Mouse (Mus musculus) CD4-positive, CD25-positive, alpha-beta regulatory T cell (primary cell): ENCODE measurements around the gene Copa. TPM values are rescaled to one million over a fixed set of nuclear protein-coding genes. Genes with fewer than 3 reads are reported as not detected.

ENCODE experiments used
- polyA plus RNA-seq: library from polyadenylated mRNA; unstranded; fragments of 100-300 nt; shearing (Covaris generic); gene quantifications from one replicate; pipeline ENCODE4 v1.2.1, GENCODE M21; 2017

Copa gene
- polyA plus RNA-seq: 220 TPM

DNA sequence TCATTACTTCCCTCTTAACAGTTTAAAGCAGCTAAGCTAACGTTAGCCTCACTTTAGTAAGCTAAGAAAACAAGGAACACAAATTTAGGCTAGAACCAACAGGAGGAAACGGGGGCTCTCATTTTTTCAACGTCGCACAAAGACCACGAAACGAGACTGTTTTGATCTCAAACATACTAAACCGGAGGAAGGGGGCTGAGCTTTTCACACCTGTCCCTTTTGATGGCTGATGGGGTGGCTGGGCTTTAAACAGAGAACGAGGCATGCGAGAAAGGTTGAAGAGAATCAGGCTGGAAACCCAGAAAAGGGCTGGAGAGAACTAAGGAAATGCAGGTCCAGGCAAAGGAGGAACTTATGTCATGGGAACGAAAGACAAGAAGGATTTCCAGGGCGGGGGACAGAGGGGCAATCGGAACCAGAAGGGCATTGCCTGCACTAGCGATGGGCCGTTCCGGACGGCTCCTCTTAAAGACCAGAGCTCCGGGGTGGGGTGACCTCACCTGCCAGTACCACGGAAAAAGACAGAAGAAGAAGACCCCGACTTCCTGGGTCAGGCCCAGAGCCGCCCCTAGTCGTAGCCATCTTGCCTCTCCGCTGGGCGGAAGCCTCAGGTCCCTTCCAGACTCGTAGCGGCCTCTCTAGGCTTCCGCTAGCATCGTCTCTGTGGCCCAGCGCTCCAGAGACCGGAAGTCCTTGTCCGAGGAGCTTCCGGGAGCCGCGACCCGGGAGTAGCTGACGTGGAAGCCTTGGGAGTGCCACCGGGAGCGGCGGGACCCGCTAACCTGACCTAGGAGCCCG, at the start of gene Copa, which contains the start of gene Ncstn:
Copa (plus strand) TSS at position 429 of the 798 bp plus-strand sequence.
Ncstn (minus strand) TSS at position 695 of the 798 bp plus-strand sequence.

DNA sequence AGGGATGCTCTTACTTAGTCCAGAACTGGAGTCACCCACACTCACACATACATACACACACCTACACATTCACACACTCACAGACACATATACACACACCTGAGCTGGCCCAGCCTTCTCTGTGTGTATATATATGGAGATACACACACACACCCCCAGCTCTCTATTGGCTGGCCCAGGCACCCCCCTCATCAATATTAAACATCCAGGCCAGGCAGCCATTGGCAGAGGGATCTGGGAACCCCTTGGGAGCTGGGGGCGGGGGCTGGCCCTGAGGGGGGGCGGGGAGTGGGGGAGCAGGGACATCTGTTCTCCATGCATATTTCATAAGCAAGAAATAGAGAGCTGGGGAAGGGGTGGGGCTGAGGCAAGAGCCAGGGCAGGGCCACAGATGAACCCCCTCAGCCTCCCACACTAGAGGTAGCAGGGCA, 24.8 kb upstream of the Copa start, which contains the start of gene Nhlh1:
Nhlh1 (minus strand) TSS at position 83 of the 431 bp plus-strand sequence.

DNA sequence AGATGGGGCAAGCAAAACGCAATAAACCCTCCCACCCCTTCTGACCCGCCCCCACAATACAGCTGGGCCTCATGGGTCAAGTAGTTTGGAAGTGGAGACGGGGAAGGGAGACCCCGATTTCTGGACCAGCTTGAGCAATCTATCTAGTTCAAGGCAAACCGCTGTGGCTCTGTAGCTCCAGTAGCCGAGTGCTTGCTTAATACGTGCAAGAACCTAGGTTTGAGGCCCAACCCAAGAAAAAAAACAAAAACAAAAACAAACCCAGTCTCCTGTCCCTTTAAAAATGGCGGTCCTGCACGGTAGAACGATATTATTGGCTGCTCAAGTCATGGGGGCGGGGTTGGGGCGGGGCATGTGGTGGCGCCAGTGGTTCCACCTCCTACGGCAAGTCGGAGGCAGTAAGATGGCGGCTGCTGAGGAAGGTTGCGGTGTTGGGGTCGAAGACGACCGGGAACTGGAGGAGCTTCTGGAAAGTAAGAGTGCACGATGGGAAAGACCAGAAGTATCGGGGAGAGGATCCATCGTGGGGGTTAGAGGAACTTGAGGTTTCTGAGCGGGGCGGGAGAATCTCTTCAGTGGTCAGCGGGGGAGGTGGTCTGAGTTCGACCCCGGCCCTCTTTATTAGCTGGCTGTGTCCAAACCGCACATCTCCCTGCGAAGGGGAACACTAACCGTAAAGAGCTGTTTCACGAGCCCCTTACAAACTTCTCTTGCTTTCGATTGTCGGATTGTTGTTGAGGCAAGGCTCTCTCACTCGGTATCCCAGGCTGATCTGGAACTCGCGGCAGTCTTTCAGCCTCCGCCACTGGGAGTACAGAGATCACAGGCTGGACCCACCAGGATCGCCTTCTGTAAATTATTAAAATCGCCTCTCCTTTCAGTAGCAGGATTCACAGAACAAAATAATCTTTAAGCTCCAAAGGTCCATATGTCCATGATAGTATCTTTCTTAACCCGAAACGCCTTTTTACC, 44.3 kb downstream of the Copa start, which contains the start of gene Pex19:
Pex19 (plus strand) TSS at position 380 of the 972 bp plus-strand sequence.

DNA sequence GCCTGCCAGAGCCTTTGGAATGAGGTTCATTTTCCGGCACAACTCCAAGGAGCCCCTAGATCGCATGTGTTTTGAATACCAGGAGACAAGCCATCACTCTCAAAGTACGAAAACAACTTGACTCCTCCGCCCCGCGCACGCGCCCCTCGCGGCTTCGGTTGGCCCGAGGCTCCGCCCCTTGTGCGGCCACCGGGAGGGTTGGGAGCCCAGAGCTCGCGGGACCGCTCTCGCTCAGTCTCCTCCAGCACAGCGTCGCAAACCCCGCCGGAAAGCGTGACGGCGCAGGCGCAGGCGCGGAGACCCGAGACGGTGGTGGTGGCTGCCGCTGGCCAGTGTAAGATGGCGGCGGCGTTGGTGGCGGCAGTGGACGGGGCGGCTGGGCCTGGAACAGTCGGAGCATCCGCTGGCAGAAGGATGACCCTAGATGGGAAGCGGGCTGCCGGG, 65.5 kb downstream of the Copa start, which contains the start of gene Dcaf8:
Dcaf8 (plus strand) TSS at position 250 of the 444 bp plus-strand sequence.

Other genes with a start within 250 kb of the Copa start
- gene Cd84, start 242.8 kb upstream of the Copa start, polyA plus RNA-seq: 122 TPM
- 0.71 TPM for gene Gm10521, start 186.9 kb upstream of the Copa start, polyA plus RNA-seq
- gene Slamf6, start 165.0 kb upstream of the Copa start, polyA plus RNA-seq: 358 TPM
- gene Vangl2, start 54.1 kb upstream of the Copa start, polyA plus RNA-seq: 2.5 TPM
- not detected for gene Nhlh1, start 25.0 kb upstream of the Copa start, polyA plus RNA-seq
- 125 TPM for gene Ncstn, start 266 bp downstream of the Copa start, polyA plus RNA-seq
- gene Pex19, start 44.2 kb downstream of the Copa start, polyA plus RNA-seq: 62.8 TPM
- 154 TPM for gene Dcaf8, start 65.6 kb downstream of the Copa start, polyA plus RNA-seq
- gene Pea15a, start 124.3 kb downstream of the Copa start, polyA plus RNA-seq: 71.5 TPM
- not detected for gene Casq1, start 137.3 kb downstream of the Copa start, polyA plus RNA-seq
- not detected for gene Atp1a4, start 175.9 kb downstream of the Copa start, polyA plus RNA-seq
- 30.5 TPM for gene Igsf8, start 179.1 kb downstream of the Copa start, polyA plus RNA-seq
- gene Atp1a2, start 215.5 kb downstream of the Copa start, polyA plus RNA-seq: 0.77 TPM
- gene Kcnj9, start 246.8 kb downstream of the Copa start, polyA plus RNA-seq: not detected